Mouse (Mus musculus): ENCODE data around the gene Dnmbp.

DNA sequence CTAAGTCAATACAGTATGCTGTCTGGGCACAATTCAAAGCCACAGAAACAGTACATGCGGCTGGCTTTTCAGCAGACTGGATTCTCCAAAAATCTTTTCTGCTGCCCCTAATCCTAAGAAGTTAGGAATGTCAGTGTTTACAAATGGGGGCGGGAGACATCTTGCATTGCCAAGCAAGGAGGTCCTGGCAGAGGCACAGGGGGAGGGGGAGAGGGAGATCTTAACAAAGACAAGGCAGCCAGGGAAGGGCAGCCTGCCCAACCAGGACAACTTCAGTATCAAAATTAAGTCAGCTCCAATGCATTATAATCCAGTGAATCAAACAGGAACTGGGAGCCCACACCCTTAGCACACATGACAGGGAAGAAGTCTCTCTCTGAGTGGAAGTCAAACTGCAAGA is 64.0 kb downstream of the Dnmbp start:
- no peak for TF ChIP-seq GATA2 (IDR thresholded peaks at IDR 0.05; ENCODE audit: borderline replicate concordance, low read depth, low read length)
- TF ChIP-seq CTCF (IDR thresholded peaks at IDR 0.05; ENCODE audit: low read depth, low read length), result no peak
- TF ChIP-seq POLR2AphosphoS5 (IDR thresholded peaks at IDR 0.05; ENCODE audit: insufficient replicate concordance, low read depth, low read length), result no peak
- TF ChIP-seq TAL1 (conservative IDR thresholded peaks at IDR 0.05; ENCODE audit: low read depth, low read length), result no peak
- TF ChIP-seq GATA1 (IDR thresholded peaks at IDR 0.05; ENCODE audit: borderline replicate concordance, low read length), result no peak

Data from G1E (cell line).